Mouse (Mus musculus): ENCODE measurements around the gene Micu1. TPM values are rescaled to one million over a fixed set of nuclear protein-coding genes. Genes with fewer than 3 reads are reported as not detected.
A peak's percentile ranks its signal among the peaks of the same experiment; 100 is the strongest.

Micu1 gene
- polyA plus RNA-seq, 1 experiment from 2014 or later: 78.0 TPM

DNA sequence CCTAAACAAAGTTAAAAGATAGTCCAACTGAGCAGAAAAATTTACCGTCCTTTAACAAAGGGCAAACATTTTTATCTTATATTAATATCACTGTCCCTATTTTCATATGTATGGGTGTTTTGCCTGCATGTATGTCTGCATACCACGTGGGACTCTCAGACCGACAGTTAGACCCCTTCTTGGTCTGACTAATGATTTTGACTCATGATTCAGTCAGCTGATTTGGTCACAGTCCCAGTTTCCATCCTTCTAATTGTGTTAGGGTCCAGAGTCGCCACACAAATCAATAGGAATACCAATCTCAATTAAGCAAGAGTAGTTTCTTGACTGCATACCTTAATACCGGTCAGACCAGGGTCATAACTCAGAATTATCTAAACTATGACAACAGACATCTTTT, 118.6 kb downstream of the Micu1 start:
- no peak for ATAC-seq (ENCODE audit: low FRiP score)
- no peak overlapping the region for H3K4me2 ChIP-seq
- H3K9ac ChIP-seq: no peak overlapping the region
- H3K27ac ChIP-seq: no peak overlapping the region
- H3K4me1 ChIP-seq (replicated peaks): peaks cover 17% of the 10 kb centered on the region
- no peak overlapping the region for H3K4me3 ChIP-seq
- no peaks in the 10 kb centered on the region for H3K36me3 ChIP-seq
- WGBS: 83% methylated on average over 5 of the region's 5 CpGs
- no peaks in the 10 kb centered on the region for H3K27me3 ChIP-seq
- H3K9me3 ChIP-seq: no peaks in the 10 kb centered on the region

DNA sequence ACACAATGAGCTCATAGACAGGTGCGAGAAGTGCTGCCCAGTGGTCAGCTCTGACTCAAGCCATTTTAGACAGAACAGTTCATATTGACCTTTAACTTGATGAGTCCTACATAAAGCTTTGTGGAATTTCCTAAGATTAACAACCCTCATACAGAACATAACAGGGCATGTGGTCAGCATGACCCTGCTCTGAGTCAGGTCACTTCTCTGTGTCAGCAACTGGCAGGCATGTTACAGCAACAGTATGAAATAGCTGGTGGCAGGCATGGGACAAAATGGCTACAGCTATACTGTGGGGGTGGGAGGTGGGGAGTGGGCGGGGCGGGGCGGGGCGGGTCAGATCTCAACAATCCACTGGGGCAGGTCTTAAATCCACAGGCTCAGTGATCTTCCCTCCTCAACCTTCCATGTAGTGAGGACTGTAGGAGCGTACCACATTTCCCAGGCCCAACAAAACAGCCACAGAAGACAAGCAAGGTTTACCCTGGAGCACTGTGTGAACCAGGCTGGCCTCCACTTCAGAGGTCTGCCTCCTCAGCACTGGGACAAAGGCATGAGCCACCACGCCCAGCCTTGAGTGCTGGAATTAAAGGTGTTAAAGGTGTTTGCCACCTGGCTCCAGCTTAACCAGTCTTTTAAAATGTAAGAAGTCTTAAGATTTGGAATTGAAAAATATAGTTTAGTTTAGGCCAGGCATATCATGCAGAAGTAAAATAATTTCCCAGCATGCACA, 119.2 kb downstream of the Micu1 start:
- WGBS: 89% methylated on average over 6 of the region's 7 CpGs
- H3K9me3 ChIP-seq: no peaks in the 10 kb centered on the region
- H3K4me2 ChIP-seq: no peak overlapping the region
- H3K4me1 ChIP-seq (replicated peaks): peaks cover 13% of the 10 kb centered on the region; the same call in 1 of the 2 replicates
- no peak overlapping the region for H3K9ac ChIP-seq
- no peaks in the 10 kb centered on the region for H3K36me3 ChIP-seq
- no peak overlapping the region for H3K4me3 ChIP-seq
- H3K27ac ChIP-seq: no peak overlapping the region
- no peaks in the 10 kb centered on the region for H3K27me3 ChIP-seq
- ATAC-seq (ENCODE audit: low FRiP score): no peak

DNA sequence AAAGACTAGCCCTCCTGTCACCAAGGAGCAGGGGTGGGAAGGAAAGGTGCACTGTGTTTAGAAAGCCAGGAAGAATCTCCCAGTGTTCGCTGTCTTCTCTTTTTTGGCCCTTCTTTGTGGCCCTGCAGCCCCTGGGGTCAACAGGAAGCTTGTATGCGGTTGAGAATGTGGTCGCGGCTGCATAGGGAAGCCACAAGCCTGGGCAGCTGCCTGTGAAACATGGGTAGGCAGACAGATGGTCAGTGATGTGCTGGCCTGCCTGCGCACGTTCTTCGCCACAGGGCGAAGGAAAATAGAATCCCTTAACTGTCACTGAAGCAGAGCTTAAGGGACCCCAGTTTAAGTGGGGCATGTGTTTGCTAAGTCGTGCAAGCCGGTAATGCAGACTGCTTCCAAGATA, 120.6 kb downstream of the Micu1 start:
- Histone ChIP-seq H3K4me1 (replicated peaks) (peaks cover 13% of the 10 kb centered on the region; the same call in 1 of the 2 replicates), H3K4me3 (no peak overlapping the region), H3K36me3 (peaks cover 9% of the 10 kb centered on the region), H3K9ac (no peak overlapping the region), H3K27me3 (no peaks in the 10 kb centered on the region), H3K4me2 (no peak overlapping the region), H3K9me3 (no peaks in the 10 kb centered on the region), H3K27ac (no peak overlapping the region)
- 76% methylated on average over 10 of the region's 10 CpGs for WGBS
- no peak for ATAC-seq (ENCODE audit: low FRiP score)

DNA sequence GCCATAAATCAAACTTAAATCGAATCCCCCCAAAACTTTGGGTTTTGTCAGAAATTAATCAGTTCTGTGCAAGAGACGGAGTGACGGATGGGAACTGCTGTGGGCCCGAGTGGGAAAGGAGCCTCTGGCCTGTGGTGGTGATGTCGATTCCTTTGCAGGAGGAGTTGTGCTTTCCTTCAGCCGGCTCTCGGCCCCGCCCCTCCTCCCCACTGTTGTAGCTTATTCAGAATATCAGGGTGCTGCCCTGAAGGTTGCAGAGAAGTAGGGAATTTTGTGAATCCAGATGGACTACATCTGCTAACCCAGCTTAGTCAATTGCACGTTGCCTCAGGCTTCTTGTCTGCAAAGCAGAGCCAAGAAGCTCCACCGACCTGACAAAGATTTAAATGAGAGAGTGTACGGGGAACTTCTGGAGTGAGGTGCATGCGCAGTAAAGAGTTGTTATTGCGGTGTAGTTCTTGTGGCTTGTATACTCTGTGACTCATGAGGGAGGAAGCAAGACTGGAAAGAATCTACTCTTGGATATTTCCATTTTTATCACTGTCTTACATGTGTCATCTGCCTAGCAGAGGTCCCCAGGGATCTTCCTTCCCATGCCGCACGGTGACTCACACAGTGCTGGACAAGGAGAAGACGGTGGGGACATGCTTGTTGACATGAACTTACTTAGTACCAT, 123.0 kb downstream of the Micu1 start:
- Histone ChIP-seq H3K36me3 (peaks cover 29% of the 10 kb centered on the region), H3K9ac (no peak overlapping the region), H3K27ac (no peak overlapping the region), H3K4me1 (replicated peaks) (peaks cover 13% of the 10 kb centered on the region; the same call in 1 of the 2 replicates), H3K4me2 (no peak overlapping the region), H3K4me3 (no peak overlapping the region), H3K9me3 (no peaks in the 10 kb centered on the region), H3K27me3 (no peaks in the 10 kb centered on the region)
- ATAC-seq (ENCODE audit: low FRiP score): no peak
- 83% methylated on average over 16 of the region's 16 CpGs for WGBS

DNA sequence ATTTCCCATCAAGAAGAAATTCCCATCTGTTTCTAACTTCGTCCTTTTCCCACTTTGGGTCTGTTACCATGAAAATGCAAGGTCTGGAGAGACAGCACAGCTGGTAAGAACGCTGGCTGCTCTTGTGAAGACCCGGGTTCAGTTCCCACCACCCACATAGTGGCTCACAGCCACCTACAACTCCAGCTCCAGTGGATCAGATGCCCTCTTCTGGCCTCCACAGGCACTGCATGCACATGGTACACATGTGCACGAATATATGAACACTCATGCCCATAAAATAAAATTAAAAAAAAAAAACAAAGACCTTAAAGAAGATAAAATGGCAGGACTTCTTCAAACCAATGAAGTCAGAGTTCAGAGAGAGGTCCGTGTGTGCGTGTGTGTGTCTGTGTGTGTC, 127.6 kb downstream of the Micu1 start:
- 98% methylated on average over 6 of the region's 6 CpGs for WGBS
- H3K4me3 ChIP-seq: no peak overlapping the region

DNA sequence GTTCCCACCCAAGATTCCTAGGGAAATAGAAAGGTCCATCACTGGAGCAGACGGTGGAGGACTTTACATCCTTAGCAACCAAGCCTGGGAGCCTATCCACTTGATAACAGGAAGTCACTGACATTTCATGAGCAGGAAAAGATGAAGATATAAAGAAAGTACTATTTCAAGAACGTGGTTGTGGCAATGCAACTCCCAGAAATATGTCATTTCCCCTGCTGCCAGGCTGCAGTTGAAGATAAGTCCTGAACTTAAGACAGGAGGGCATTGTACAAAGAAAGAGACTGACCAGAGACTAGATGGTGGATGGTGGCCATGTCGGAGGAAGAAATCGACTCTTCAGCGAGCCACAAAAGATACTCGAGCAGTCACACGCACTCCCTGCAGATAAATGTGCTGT, 129.7 kb downstream of the Micu1 start:
- Histone ChIP-seq H3K9me3 (no peaks in the 10 kb centered on the region; the same call in 1 of the 2 replicates), H3K9ac (no peak overlapping the region), H3K4me3 (no peak overlapping the region), H3K4me1 (replicated peaks) (no peaks in the 10 kb centered on the region), H3K36me3 (peaks cover 35% of the 10 kb centered on the region), H3K4me2 (no peak overlapping the region), H3K27me3 (no peaks in the 10 kb centered on the region), H3K27ac (no peak overlapping the region)
- no peak for ATAC-seq (ENCODE audit: low FRiP score)
- 86% methylated on average over 7 of the region's 7 CpGs for WGBS

More for the DNA sequence above, 127.6 kb downstream of the Micu1 start:
- Histone ChIP-seq H3K9me3 (no peaks in the 10 kb centered on the region; the same call in 1 of the 2 replicates), H3K9ac (no peak overlapping the region), H3K27ac (no peak overlapping the region), H3K36me3 (peaks cover 35% of the 10 kb centered on the region), H3K4me2 (no peak overlapping the region), H3K27me3 (no peaks in the 10 kb centered on the region), H3K4me1 (replicated peaks) (0 out of 2 replicates have a peak, but pooled peaks cover 4% of the 10 kb centered on the region)
- no peak for ATAC-seq (ENCODE audit: low FRiP score)

DNA sequence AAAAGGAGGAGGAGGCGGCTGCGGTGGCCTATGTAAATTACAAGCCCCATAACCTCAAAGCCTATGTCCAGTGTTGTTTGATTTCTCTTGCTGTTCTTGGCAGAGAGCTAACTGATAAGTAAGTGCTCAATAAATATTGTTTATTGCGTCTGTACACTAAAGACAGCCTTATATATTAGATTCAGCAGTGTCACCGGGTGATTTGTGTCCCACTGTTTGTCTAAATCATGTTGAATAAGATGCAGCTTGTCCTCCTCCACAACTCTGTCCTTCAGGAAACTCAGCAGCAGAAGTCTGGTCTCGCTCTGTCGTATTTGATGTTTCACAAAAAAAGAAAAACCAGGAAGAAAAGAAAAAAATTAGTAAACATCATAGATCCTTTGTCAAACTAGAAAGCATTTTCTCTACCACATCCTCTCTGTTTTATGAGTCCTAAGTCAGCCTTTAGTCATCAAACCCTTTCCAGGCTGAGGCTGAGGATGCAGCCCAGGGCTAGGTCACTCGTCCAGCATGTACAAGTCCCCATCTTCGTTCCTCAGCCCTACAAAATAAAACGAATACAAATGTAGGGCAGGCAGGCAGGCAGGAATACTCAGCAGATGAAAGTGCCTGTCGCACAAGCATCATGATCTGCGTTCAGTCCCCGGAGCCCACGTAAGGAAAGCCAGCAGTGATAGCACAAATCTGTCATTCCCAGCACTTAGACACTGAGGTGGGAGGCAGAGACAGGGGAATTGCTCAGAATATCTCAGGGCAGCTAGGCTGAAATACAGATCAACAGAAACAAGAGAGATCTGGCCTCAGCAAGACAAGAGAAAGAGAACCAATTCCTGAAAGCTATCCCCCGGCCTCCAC, 133.3 kb downstream of the Micu1 start:
- Histone ChIP-seq H3K27ac (peak overlapping the region; percentile 26; the same call in 1 of the 2 replicates), H3K36me3 (peaks cover 6% of the 10 kb centered on the region), H3K9ac (no peak overlapping the region), H3K9me3 (no peaks in the 10 kb centered on the region; the same call in 1 of the 2 replicates), H3K4me1 (replicated peaks) (no peaks in the 10 kb centered on the region), H3K4me3 (no peak overlapping the region), H3K27me3 (no peaks in the 10 kb centered on the region), H3K4me2 (no peak overlapping the region)
- no peak for ATAC-seq (ENCODE audit: low FRiP score)
- WGBS: 87% methylated on average over 14 of the region's 14 CpGs

DNA sequence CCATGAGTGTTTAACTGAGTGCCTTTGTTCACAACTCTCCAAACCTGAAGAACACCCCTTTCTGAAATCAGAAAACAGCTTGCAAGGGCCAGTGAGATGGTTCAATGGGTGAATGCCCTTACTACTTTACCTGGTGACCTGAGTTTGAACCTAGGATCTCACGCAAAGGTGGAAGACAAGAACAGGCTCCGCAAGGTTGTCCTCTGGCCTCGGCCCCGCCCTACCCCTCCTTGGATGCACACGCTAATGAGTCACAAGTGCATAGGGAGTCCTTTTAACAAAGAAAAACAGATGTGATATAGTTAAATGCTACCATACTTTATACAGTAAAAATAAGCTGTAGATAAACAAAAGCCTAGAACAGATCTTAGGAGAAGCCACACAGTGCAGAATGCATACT, 135.2 kb downstream of the Micu1 start:
- no peak for ATAC-seq (ENCODE audit: low FRiP score)
- Histone ChIP-seq H3K27ac (no peak overlapping the region), H3K4me2 (no peak overlapping the region), H3K4me3 (no peak overlapping the region), H3K9me3 (no peaks in the 10 kb centered on the region; the same call in 1 of the 2 replicates), H3K36me3 (peaks cover 7% of the 10 kb centered on the region), H3K27me3 (no peaks in the 10 kb centered on the region), H3K9ac (no peak overlapping the region), H3K4me1 (replicated peaks) (no peaks in the 10 kb centered on the region)
- 96% methylated on average over 5 of the region's 5 CpGs for WGBS

DNA sequence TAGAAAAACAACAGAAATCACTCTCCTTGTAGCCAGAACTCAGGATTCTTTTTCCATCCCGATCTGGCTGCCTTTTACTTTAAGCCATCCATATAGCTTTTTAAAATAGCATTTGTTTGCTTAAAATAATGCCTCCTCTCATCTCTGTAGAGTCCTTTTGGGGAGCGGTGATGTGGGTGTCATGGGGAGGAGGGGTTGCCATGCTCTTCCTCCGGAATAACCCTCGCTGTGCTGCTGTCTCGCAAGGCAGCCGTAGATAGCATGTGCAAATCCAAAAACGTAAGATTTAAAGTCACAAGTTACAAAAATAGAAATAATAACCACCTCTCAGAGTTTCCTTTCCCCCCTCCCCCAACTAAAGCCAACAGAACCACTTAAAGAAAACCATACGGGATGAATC, 139.2 kb downstream of the Micu1 start:
- WGBS: 96% methylated on average over 8 of the region's 8 CpGs
- no peak overlapping the region for H3K27ac ChIP-seq
- H3K4me3 ChIP-seq: no peak overlapping the region
- no peaks in the 10 kb centered on the region for H3K27me3 ChIP-seq
- H3K36me3 ChIP-seq: peaks cover 4% of the 10 kb centered on the region; the same call in 1 of the 2 replicates
- no peak overlapping the region for H3K9ac ChIP-seq
- H3K9me3 ChIP-seq: no peaks in the 10 kb centered on the region
- peaks cover 10% of the 10 kb centered on the region; the same call in 1 of the 2 replicates for H3K4me1 ChIP-seq (replicated peaks)
- ATAC-seq (ENCODE audit: low FRiP score): no peak
- H3K4me2 ChIP-seq: no peak overlapping the region

DNA sequence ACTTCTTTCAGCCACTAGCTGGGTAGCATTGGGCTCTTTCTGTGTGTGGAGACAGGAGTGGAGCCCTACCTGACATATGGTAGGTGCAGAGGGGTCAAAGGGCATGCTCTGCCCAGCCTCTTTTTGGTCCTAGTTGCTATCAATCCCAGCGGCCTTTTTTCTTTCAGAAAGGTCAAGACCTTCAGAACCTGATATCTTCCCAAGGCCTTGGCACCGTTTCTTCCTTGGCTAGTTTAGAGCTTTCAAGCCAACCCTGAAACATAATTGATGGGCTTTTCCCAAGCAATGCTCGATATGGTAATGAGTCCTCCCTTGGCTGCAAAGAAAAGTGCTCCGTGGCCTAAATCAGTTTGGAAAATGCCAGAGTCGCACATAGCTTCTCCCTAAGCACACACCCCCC, 140.8 kb downstream of the Micu1 start:
- Histone ChIP-seq H3K4me2 (no peak overlapping the region), H3K9me3 (no peaks in the 10 kb centered on the region), H3K27ac (no peak overlapping the region), H3K27me3 (no peaks in the 10 kb centered on the region), H3K4me1 (replicated peaks) (peaks cover 10% of the 10 kb centered on the region; the same call in 1 of the 2 replicates), H3K9ac (no peak overlapping the region), H3K36me3 (peaks cover 4% of the 10 kb centered on the region; the same call in 1 of the 2 replicates), H3K4me3 (no peak overlapping the region)
- WGBS: 26% methylated on average over 5 of the region's 5 CpGs
- no peak for ATAC-seq (ENCODE audit: low FRiP score)

DNA sequence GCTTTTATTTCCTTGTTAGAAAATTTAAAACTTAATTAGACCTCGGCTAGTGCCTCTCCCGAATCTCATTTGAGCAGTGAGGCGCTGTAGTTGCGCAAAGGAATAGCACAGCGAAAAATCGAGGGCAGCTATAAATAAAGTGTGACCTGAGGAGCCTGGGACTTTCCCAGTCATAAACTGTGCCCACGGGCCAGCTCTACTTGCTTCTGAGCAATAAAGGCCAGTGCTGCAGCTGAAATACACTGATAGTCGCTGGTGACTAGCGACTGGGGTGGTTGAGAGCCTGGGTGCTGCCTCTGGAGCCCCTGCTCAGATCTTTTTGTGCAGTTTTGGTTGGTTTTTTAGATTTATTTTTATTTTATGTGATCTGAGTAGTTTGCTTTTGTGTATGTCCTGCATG, 142.4 kb downstream of the Micu1 start:
- 79% methylated on average over 9 of the region's 9 CpGs for WGBS
- H3K36me3 ChIP-seq: peaks cover 4% of the 10 kb centered on the region; the same call in 1 of the 2 replicates
- ATAC-seq (ENCODE audit: low FRiP score): no peak
- H3K9me3 ChIP-seq: no peaks in the 10 kb centered on the region
- no peak overlapping the region for H3K9ac ChIP-seq
- no peak overlapping the region for H3K4me2 ChIP-seq
- H3K4me1 ChIP-seq (replicated peaks): peaks cover 12% of the 10 kb centered on the region
- no peaks in the 10 kb centered on the region for H3K27me3 ChIP-seq
- no peak overlapping the region for H3K4me3 ChIP-seq
- H3K27ac ChIP-seq: no peak overlapping the region

DNA sequence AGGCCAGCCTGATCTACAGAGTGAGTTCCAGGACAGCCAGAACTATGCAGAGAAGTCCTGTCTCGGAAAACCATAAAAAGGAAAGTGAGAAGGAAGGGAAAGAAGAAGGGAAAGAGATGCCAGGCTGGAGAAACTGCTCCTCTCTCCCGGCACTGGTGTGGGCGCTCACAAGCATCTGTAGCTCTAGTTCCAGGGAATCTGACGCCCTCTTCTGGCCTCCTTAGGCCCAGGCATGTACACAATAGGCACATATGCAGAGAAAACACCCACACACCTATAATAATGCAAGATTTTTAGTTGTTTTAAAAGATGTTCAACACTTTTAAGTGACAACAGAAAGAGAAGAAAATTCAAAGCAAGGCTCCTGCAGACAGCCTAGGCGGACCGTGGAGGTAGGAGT, 144.1 kb downstream of the Micu1 start:
- H3K4me1 ChIP-seq (replicated peaks): peaks cover 12% of the 10 kb centered on the region
- H3K27me3 ChIP-seq: no peaks in the 10 kb centered on the region
- no peak overlapping the region for H3K4me2 ChIP-seq
- ATAC-seq (ENCODE audit: low FRiP score): no peak
- WGBS: 75% methylated on average over 6 of the region's 6 CpGs
- H3K27ac ChIP-seq: no peak overlapping the region
- no peaks in the 10 kb centered on the region for H3K9me3 ChIP-seq
- H3K4me3 ChIP-seq: no peak overlapping the region
- H3K36me3 ChIP-seq: peaks cover 4% of the 10 kb centered on the region; the same call in 1 of the 2 replicates
- no peak overlapping the region for H3K9ac ChIP-seq

Data from hindbrain, embryonic 13.5 days (tissue).